Mouse (Mus musculus) frontal cortex, postnatal 25 days (tissue): ENCODE measurements at regions not wholly inside any gene's neighbourhood (a gene's known extent, or its start where the extent isn't known, plus 50 kb on each side); places are given as distances from the start of the nearest gene placed in this dataset.
"Not testable (repeated sequence)": the region's sequence is repeated elsewhere in the genome, so short reads cannot be mapped to it uniquely, and the experiment has no call there.

Experiments
- DNase-seq, 2 experiments: peaks; one replicate each; pipeline ENCODE4 v3.0.0; 2022; ENCODE audit warnings: low spot score in 2 of 2

- not testable (repeated sequence) for DNase-seq
These were observed 325.0 kb downstream of the Phf3 start for GRCm38 (mm10) chr1:30548761-30549160.

DNA sequence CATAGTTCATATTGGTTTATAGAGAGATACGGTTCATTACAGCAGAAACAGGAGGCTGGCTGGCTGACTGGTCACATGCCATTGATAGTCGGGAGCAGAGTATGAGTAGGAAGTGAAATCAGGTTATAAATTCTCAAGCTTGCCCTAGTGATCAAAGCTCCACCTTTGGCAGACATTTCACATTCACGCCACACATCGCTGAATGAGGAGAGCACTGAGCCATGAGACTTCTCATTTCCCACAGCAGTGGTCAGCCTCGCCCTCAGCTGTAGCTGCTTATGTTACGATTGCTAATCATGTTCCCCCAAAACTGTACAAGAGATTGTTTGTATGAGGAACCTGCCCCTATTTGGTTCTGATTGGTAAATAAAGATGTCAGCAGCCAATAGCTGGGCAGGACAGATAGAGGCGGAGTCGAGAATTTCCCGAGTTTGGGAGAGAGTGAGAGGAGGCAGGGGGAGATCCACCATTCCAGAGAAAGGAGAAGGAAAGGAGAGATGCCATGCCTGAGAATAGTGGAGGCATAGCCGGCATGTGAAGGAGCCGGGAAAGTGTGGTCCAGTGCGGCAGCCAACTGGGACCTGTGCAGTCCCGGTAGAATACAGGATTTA lies 333.5 kb downstream of the Phf3 start:
- DNase-seq, result no peak

DNA sequence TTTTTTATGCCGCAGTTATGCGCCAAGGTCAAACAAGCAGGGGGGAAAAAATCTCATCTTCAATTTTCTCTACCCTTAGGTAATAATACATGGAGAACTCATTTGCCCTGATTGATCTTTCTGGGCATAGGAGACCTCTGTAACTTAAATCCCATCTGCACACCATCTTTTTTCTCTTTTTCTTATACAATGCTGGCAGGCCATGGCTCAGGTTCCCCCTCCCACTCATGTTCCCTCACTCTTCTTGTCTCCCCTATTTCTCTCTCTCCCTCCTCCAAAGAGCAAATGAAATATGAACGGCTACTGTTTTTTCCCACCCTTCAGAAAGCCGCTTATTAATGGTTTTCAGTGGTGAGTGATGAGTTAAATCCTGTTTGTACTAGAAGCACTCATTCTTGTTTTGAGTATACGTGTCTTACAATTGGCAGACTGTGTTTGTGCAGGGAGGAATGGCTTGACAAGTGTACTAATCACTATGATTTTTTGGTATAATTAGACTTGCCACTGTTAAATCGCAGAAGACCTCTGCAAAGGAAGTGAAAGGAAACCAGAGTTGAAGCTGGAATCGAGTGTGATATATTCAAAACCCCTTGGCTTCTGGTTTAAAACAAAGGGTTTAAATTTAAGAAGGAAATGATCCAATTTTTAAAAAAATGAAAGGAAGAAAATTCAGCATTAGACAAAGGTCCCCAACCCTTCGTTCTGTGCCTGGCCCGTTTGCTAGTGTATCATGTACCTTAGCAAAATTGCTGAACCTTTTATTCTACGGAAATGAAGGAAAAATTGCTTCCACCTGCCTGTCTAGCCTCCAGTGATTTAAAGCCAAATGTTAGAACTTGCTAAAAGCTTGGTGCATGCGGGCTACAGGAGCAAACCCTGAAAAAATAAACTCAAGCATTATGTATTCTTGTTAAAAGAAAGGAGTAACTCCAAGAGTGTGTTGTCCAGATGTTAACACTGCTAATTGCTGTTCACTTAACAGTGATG lies 336.4 kb downstream of the Phf3 start:
- DNase-seq, result no peak

- DNase-seq, result no peak
These were observed 356.4 kb downstream of the Phf3 start for GRCm38 (mm10) chr1:30517348-30517747.

GRCm38 (mm10) chr1:30515846-30516245 lies 357.9 kb downstream of the Phf3 start:
- DNase-seq, result no peak

DNA sequence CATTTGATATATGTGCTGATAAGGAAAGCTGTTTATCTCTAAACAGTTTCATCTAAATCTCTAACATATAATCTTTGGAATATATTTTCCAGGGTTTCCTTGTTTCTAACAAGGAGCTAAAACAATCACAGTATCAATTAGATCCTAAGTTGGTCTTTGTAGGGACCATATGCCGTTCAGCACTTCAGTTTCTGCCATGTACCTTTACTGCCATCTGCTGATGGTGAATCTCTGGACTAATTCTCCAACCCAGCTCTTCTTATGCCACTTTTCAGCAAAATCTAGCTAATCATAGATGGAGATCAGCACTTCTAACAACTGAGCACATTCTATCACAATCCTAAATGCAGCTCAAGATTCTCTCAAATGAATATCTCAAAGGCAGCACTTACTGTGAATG lies 370.5 kb downstream of the Phf3 start:
- DNase-seq, result peak in 1 of 2 experiments; percentile 9

- no peak for DNase-seq
These were observed 413.3 kb downstream of the Phf3 start for GRCm38 (mm10) chr1:30460295-30460958.

DNA sequence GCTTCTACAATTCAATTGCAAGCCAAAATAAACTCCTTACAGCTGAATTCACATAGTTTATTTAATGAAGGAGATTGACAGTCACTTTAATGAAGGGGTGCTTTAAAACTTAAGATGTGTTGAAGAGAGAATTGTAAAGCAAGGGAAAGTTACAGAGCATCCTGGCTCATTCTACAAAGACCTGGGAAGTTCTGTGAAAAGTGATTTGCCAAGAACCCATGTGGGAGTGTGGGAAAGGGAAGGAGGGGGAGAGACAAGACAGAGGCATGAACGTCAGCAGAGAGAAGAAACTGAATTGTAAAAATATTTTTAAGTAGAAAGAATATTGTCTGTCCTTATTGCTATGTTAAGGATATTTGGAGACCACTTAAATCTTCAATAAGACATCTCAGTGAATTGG lies 435.8 kb downstream of the Phf3 start:
- no peak for DNase-seq

DNA sequence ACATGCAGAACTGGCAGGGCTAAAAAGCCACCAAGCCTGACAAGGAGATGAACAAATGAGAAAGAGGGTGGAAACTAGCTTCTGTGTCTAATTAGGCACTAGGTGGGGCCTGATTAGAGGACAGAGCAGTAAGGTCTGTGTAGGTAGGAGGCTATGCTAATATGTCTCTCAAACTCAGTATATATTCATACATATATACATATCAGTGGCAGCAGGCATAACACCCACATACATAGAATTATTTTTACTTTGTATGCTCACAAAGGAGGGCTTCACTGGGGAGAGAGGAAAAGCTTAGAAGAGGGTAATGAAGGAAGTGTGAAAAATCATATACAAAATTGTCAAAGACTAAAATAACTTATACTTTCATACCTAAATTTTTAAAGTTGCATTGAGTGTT lies 457.1 kb downstream of the Phf3 start:
- peak in 1 of 2 experiments; percentile 7 for DNase-seq

DNA sequence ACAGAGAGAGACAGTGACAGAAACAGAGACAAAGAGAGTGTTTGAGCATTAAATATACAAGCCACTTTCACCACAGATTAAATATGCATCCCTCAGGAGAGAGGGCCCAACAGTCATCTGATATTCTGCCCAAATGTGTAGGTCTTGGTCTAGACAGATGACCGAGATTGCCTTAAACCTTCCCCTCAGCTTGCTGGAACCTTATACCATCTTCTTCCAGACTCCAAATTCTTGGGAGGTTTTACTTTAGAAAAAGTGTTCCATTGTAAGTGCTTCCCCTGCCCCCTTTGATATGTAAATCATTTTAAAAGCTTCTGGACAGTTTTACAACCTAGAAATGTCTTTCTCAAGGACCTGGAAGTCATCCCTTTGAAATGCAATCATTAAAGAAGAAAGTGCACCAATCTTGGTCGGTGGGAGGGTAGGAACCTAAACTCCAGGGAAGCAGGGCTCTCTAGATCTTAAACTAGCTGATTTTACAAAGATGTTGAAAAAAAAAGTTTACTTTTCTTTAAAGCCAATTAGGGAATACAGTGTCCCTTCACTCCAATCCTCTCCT lies 458.8 kb downstream of the Phf3 start:
- DNase-seq, result no peak
